Mouse (Mus musculus): ENCODE measurements around the gene Baiap2l2. TPM values are rescaled to one million over a fixed set of nuclear protein-coding genes. Genes with fewer than 3 reads are reported as not detected.

The Baiap2l2 gene
- total RNA-seq, 2 experiments from 2014 or later = 2.3 to 3.7 TPM

- intact Hi-C loops (cut with DNase I) = no loop called here
- no peak for DNase-seq (ENCODE audit: low spot score in 2 of 2)
These were observed 20.8 kb upstream of the Baiap2l2 start for GRCm38 (mm10) chr15:79306043-79306637.

GRCm38 (mm10) chr15:79304832-79305231 lies 19.5 kb upstream of the Baiap2l2 start:
- intact Hi-C loops (cut with DNase I) = no loop called here

GRCm38 (mm10) chr15:79303725-79304124 lies 18.4 kb upstream of the Baiap2l2 start:
- intact Hi-C loops (cut with DNase I) = no loop called here
- DNase-seq (ENCODE audit: low spot score in 2 of 2) = no peak

More at GRCm38 (mm10) chr15:79304832-79305231, 19.5 kb upstream of the Baiap2l2 start:
- no peak for DNase-seq (ENCODE audit: low spot score in 2 of 2)

- DNase-seq (ENCODE audit: low spot score in 2 of 2) = no peak
- intact Hi-C loops (cut with DNase I) = no loop called here
These were observed 14.3 kb upstream of the Baiap2l2 start for GRCm38 (mm10) chr15:79299563-79300155.

GRCm38 (mm10) chr15:79298553-79298952 lies 13.2 kb upstream of the Baiap2l2 start:
- no peak for DNase-seq (ENCODE audit: low spot score in 2 of 2)

GRCm38 (mm10) chr15:79292779-79293178 lies 7.4 kb upstream of the Baiap2l2 start:
- DNase-seq (ENCODE audit: low spot score in 2 of 2) = peak in 1 of 2 experiments; percentile 15
- intact Hi-C loops (cut with DNase I) = no loop called here

More at GRCm38 (mm10) chr15:79298553-79298952, 13.2 kb upstream of the Baiap2l2 start:
- intact Hi-C loops (cut with DNase I) = no loop called here

- DNase-seq (ENCODE audit: low spot score in 2 of 2) = no peak
- intact Hi-C loops (cut with DNase I) = no loop called here
These were observed 5.0 kb upstream of the Baiap2l2 start for GRCm38 (mm10) chr15:79290340-79290739.

- DNase-seq (ENCODE audit: low spot score in 2 of 2) = no peak
- intact Hi-C loops (cut with DNase I) = no loop called here
These were observed 4.1 kb upstream of the Baiap2l2 start for GRCm38 (mm10) chr15:79289441-79289840.

GRCm38 (mm10) chr15:79288387-79288786 lies 3.0 kb upstream of the Baiap2l2 start:
- no peak for DNase-seq (ENCODE audit: low spot score in 2 of 2)
- intact Hi-C loops (cut with DNase I) = no loop called here

GRCm38 (mm10) chr15:79287091-79287490 lies 1.8 kb upstream of the Baiap2l2 start:
- DNase-seq (ENCODE audit: low spot score in 2 of 2) = no peak
- intact Hi-C loops (cut with DNase I) = no loop called here

- no peak for DNase-seq (ENCODE audit: low spot score in 2 of 2)
- intact Hi-C loops (cut with DNase I) = no loop called here
These were observed 804 bp upstream of the Baiap2l2 start for GRCm38 (mm10) chr15:79286141-79286540.

GRCm38 (mm10) chr15:79283371-79283770 lies 2.0 kb downstream of the Baiap2l2 start:
- no peak for DNase-seq (ENCODE audit: low spot score in 2 of 2)
- intact Hi-C loops (cut with DNase I) = no loop called here

- intact Hi-C loops (cut with DNase I) = no loop called here
- DNase-seq (ENCODE audit: low spot score in 2 of 2) = no peak
These were observed 2.9 kb downstream of the Baiap2l2 start for GRCm38 (mm10) chr15:79282434-79282833.

- no peak for DNase-seq (ENCODE audit: low spot score in 2 of 2)
- intact Hi-C loops (cut with DNase I) = no loop called here
These were observed 3.9 kb downstream of the Baiap2l2 start for GRCm38 (mm10) chr15:79281389-79281788.

GRCm38 (mm10) chr15:79280850-79281249 lies 4.5 kb downstream of the Baiap2l2 start:
- intact Hi-C loops (cut with DNase I) = no loop called here
- DNase-seq (ENCODE audit: low spot score in 2 of 2) = no peak

GRCm38 (mm10) chr15:79280209-79280608 lies 5.1 kb downstream of the Baiap2l2 start:
- no peak for DNase-seq (ENCODE audit: low spot score in 2 of 2)
- intact Hi-C loops (cut with DNase I) = no loop called here

- no peak for DNase-seq (ENCODE audit: low spot score in 2 of 2)
- intact Hi-C loops (cut with DNase I) = no loop called here
These were observed 7.6 kb downstream of the Baiap2l2 start for GRCm38 (mm10) chr15:79277728-79278127.

GRCm38 (mm10) chr15:79273020-79273419 lies 12.3 kb downstream of the Baiap2l2 start:
- DNase-seq (ENCODE audit: low spot score in 2 of 2) = no peak
- intact Hi-C loops (cut with DNase I) = no loop called here

GRCm38 (mm10) chr15:79271124-79271746 lies 14.1 kb downstream of the Baiap2l2 start:
- DNase-seq (ENCODE audit: low spot score in 2 of 2) = peak in 1 of 2 experiments; percentile 24
- intact Hi-C loops (cut with DNase I) = no loop called here

GRCm38 (mm10) chr15:79270317-79271123 lies 14.8 kb downstream of the Baiap2l2 start:
- intact Hi-C loops (cut with DNase I) = no loop called here
- DNase-seq (ENCODE audit: low spot score in 2 of 2) = peak in 1 of 2 experiments; percentile 49
